Mouse (Mus musculus) forebrain, embryonic 10.5 days (tissue): ENCODE data around the gene Exosc6. TPM values are rescaled to one million over a fixed set of nuclear protein-coding genes. Genes with fewer than 3 reads are reported as not detected.
"Not testable (repeated sequence)": the region's sequence is repeated elsewhere in the genome, so short reads cannot be mapped to it uniquely, and the experiment has no call there.

Experiments
- DNase-seq: peaks from one replicate; pipeline ENCODE4 v3.0.0-alpha.2; 2017; ENCODE audit warnings: low spot score; ENCODE audit errors: extremely low spot score
- H3K27ac ChIP-seq: fragments of 300-500 bp; sonication (generic); 2 replicates; pipeline ENCODE4 v1.5.1; 2016; ENCODE audit warnings: mild to moderate bottlenecking
- H3K27me3 ChIP-seq: fragments of 300-500 bp; sonication (generic); 2 replicates; pipeline ENCODE4 v1.6.1; 2016; ENCODE audit warnings: mild to moderate bottlenecking; ENCODE audit not compliant: poor library complexity, severe bottlenecking
- H3K36me3 ChIP-seq: fragments of 300-500 bp; sonication (generic); replicated peaks from 2 replicates; pipeline ENCODE4 v1.6.1; 2016; ENCODE audit warnings: mild to moderate bottlenecking, moderate library complexity
- H3K4me1 ChIP-seq: fragments of 300-500 bp; sonication (generic); 2 replicates; pipeline ENCODE4 v1.6.1; 2016
- H3K4me3 ChIP-seq: fragments of 300-500 bp; sonication (generic); 2 replicates; pipeline ENCODE4 v1.5.1; 2016; ENCODE audit warnings: mild to moderate bottlenecking, moderate library complexity
- H3K9me3 ChIP-seq: fragments of 300-500 bp; sonication (generic); 2 replicates; pipeline ENCODE4 v1.6.1; 2016; ENCODE audit warnings: mild to moderate bottlenecking, moderate library complexity
- WGBS: fragments of 180-500 bp; shearing (Covaris S2); methylation state at CpG from one replicate; pipeline ENCODE4 v1.1.7; 2016; 5-methylcytosine and 5-hydroxymethylcytosine counted together
- polyA plus RNA-seq: library from polyadenylated mRNA; unstranded; fragments of >200 nt; fragmentation: Nextera tagmentation; extraction: Ambion mirVana; gene quantifications from 2 replicates; pipeline ENCODE4 v1.2.1, GENCODE M21; 2016

Exosc6 gene
- polyA plus RNA-seq, 1 experiment from 2014 or later, result 7.6 TPM

DNA sequence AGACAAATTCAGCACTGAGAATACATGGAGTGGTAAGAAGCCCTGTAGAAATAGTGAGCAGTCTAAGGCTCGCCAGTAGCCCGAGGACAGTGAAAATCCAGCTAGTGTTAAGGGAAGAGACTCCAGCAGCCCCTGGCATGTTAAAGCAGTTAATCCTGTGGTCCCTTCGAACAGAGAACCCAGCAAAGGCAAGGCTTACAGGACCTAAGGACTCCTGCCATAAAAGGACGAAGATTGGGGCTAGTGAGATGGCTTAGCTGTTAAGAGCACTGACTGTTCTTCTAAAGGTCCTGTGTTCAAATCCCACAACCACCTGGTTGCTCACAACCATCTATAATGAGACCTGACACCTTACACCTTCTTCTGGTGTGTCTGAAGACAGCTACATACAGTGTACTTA is 10.2 kb downstream of the Exosc6 start:
- Histone ChIP-seq H3K4me3 (no peak overlapping the region), H3K9me3 (no peaks in the 10 kb centered on the region), H3K27ac (no peak overlapping the region), H3K36me3 (no peaks in the 10 kb centered on the region), H3K4me1 (peaks cover 15% of the 10 kb centered on the region), H3K27me3 (peaks cover 4% of the 10 kb centered on the region; the same call in 1 of the 2 replicates)
- no peak for DNase-seq
- WGBS, result 62% methylated on average over 4 of the region's 4 CpGs

DNA sequence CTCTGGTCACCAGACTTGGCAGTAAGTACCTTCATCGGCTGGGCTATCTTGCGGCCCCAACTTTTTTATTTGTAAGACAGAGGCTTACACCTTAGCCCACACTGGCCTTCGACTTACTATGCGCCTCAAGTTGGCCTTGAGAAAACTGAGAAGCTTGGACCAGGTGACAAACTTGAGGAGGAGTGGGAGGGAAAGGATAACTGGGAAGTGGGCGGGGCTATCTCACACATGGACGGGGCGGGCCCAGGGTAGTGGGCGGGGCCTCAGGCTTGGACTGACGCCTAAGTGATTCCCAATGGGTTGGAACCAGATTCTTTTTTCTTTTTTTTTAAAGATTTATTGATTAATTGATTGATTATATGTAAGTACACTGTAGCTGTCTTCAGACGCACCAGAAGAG is 11.3 kb downstream of the Exosc6 start:
- H3K27me3 ChIP-seq, result peaks cover 4% of the 10 kb centered on the region; the same call in 1 of the 2 replicates
- H3K4me3 ChIP-seq, result no peak overlapping the region
- peaks cover 8% of the 10 kb centered on the region for H3K4me1 ChIP-seq
- H3K36me3 ChIP-seq, result no peaks in the 10 kb centered on the region
- no peak overlapping the region for H3K27ac ChIP-seq
- no peak for DNase-seq
- WGBS, result 29% methylated on average over 10 of the region's 10 CpGs
- no peaks in the 10 kb centered on the region for H3K9me3 ChIP-seq

DNA sequence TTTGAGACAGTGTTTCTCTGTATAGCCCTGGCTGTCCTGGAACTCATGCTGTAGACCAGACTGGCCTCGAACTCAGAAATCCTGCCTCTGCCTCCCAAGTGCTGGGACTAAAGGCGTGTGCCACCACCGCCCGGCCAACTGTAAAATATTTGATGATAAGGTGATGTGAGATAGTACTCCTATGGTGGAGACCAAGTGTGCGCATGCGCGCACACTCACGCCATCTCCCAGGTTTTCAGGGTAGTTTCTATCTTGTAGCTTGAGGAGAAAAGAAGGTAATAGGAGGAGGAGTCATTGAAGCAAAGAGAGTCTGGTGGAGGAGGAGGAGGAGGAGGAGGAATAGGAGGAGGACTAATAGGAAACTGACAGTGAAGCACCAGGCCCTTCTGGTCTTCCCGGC is 12.5 kb downstream of the Exosc6 start:
- H3K9me3 ChIP-seq, H3K36me3 ChIP-seq, H3K27me3 ChIP-seq, H3K4me3 ChIP-seq, H3K4me1 ChIP-seq, H3K27ac ChIP-seq, DNase-seq: not testable (repeated sequence)
- WGBS, result 89% methylated on average over 9 of the region's 9 CpGs

DNA sequence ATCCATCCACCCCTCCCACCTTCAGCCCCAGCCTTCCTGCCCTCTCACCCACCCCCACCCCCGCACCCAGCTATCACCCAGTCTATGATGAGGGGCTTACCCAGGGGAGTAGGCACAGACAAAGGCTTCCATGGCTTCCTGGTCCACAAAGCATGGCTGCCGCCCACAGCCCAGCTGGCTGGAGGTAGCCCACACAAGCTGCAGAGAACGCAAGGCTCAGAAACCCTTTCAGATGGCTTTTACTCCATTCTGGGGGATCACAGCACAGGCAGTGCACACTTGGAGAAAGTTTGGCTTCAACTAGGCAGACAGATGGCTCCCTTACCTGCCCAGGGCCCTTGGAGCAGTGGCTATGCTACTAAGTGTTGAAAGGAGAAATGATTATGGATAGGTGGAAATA is 19.8 kb downstream of the Exosc6 start:
- no peak overlapping the region for H3K4me3 ChIP-seq
- H3K27ac ChIP-seq, result no peak overlapping the region
- DNase-seq, result no peak
- H3K36me3 ChIP-seq, result no peaks in the 10 kb centered on the region
- 80% methylated on average over 3 of the region's 3 CpGs for WGBS
- H3K27me3 ChIP-seq, result no peaks in the 10 kb centered on the region
- peaks cover 25% of the 10 kb centered on the region for H3K4me1 ChIP-seq
- no peaks in the 10 kb centered on the region for H3K9me3 ChIP-seq

DNA sequence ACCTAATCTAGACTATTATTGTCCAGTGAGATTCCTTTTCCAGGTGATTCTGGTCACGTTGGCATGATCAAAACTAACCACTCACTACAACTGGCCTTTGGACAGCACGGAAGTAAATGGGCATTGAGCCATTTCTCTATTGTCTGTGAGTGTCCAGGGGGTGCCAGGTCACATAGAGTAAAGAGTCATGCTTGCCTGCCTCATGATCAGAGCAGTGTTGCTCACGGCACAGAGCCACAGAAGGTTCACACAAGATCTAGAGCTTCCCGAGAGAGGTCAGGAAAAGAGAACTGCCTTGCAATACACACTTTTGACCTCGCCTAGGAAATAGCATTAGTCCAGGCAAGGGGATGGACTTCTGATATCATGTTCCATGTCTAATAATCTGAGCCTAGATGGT is 23.3 kb downstream of the Exosc6 start:
- Histone ChIP-seq H3K27me3 (no peaks in the 10 kb centered on the region), H3K9me3 (no peaks in the 10 kb centered on the region), H3K27ac (0 out of 2 replicates have a peak overlapping the region, but pooled peaks have one; percentile 60), H3K36me3 (no peaks in the 10 kb centered on the region), H3K4me1 (peaks cover 42% of the 10 kb centered on the region), H3K4me3 (no peak overlapping the region)
- DNase-seq, result no peak
- 81% methylated on average over 5 of the region's 5 CpGs for WGBS

DNA sequence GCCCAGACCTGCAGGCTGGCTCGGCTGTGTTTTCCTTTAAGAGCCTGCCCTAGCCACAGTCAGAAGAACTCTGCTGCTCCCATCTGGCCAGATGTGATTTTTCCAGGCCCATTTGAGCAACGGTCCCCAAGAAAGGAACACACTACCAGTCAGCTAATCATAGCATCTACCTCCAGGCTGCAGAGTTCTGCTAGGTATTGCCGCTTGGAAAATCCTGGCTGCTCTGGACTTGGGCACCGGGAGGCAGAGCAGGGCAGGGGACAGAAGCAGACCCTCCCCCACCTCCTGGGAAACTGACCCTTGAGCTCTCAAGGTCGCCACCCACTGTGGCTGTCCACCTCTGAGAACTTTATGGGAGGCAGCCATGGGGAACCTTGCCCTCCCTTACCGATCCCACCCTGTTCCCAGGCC is 23.7 kb downstream of the Exosc6 start:
- DNase-seq, result no peak
- no peak overlapping the region for H3K4me3 ChIP-seq
- H3K27me3 ChIP-seq, result no peaks in the 10 kb centered on the region
- 44% methylated on average over 6 of the region's 6 CpGs for WGBS
- H3K36me3 ChIP-seq, result no peaks in the 10 kb centered on the region
- peaks cover 42% of the 10 kb centered on the region for H3K4me1 ChIP-seq
- H3K27ac ChIP-seq, result peak overlapping the region; percentile 60
- no peaks in the 10 kb centered on the region for H3K9me3 ChIP-seq

DNA sequence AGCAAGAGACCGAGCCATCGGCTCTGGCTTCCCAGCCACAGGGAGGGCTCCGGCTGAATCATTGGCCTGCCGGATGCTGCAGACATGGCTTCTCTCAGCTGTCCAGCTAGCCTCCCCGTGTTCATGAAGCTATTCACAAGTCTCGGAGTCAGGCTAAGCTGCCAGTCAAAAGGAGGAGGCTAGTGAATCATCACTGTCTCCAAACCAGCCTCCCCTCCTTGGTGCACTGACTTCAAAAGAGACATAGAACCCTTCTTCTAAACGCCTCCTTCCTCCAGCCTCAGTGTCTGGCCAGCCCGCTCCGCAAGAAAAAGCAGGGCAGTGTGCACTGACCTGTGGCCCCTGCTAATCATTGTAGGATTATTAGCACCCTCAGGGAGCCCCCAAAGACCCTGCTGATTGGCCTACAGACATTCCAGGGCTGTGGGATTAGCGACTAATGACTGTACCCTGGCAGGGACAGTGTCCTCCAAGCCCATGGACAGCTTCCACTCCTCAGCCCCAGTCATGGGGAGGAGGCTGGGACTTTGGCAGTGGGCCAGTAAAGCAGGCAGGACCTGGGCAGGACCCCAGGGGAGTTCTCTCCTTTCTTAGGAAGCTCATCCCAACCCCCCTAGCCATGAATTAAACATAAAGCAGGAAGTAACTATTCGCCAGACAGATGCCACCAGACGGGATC is 25.6 kb downstream of the Exosc6 start:
- Histone ChIP-seq H3K36me3 (no peaks in the 10 kb centered on the region), H3K4me3 (peak overlapping the region; percentile 8; the same call in 1 of the 2 replicates), H3K27me3 (no peaks in the 10 kb centered on the region), H3K27ac (peak overlapping the region; percentile 11), H3K9me3 (no peaks in the 10 kb centered on the region), H3K4me1 (peaks cover 42% of the 10 kb centered on the region)
- WGBS, result 46% methylated on average over 12 of the region's 12 CpGs
- no peak for DNase-seq

DNA sequence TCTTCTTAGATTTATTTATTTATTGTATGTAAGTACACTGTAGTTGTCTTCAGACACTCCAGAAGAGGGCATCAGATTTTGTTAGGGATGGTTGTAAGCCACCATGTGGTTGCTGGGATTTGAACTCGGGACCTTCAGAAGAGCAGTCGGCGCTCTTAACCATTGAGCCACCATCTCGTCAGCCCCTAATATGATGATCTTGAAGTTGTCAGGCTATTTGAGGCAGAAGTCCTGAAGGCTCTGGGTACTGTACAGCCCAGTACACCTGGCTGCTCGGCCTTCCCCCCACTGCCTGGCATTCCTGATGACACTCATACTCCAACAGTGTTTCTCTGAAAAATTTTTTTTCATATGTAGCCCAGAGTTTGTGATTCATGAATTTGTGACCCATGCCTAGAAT is 27.8 kb downstream of the Exosc6 start:
- H3K9me3 ChIP-seq, H3K36me3 ChIP-seq, DNase-seq, H3K4me3 ChIP-seq, H3K27me3 ChIP-seq, H3K27ac ChIP-seq: not testable (repeated sequence)
- WGBS, result 89% methylated on average over 5 of the region's 5 CpGs
- peaks cover 37% of the 10 kb centered on the region for H3K4me1 ChIP-seq

DNA sequence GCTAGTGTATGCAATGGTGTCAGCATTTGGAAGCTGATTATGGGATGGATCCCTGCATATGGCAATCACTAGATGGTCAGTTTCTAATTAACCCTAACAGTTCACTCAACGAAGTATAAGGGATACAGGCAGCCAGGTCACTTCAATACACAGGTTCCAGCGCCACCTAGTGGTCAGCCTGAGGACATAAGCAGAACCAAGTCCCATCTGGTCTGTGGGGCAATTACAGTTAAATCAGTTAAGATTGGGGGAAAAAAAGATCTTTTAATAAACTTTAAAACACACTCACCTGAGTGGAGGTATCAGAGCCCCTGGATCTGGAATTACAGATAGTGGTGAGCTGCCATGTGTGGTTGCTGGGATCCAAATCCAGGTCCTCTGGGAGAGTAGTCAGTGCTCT is 34.0 kb downstream of the Exosc6 start:
- Histone ChIP-seq H3K27me3 (no peaks in the 10 kb centered on the region), H3K36me3 (no peaks in the 10 kb centered on the region), H3K27ac (no peak overlapping the region), H3K9me3 (no peaks in the 10 kb centered on the region), H3K4me3 (no peak overlapping the region), H3K4me1 (peaks cover 7% of the 10 kb centered on the region)
- whole genome bisulfite sequencing, result 1% methylated on average over 2 of the region's 2 CpGs
- peak; percentile 83 for DNase-seq

DNA sequence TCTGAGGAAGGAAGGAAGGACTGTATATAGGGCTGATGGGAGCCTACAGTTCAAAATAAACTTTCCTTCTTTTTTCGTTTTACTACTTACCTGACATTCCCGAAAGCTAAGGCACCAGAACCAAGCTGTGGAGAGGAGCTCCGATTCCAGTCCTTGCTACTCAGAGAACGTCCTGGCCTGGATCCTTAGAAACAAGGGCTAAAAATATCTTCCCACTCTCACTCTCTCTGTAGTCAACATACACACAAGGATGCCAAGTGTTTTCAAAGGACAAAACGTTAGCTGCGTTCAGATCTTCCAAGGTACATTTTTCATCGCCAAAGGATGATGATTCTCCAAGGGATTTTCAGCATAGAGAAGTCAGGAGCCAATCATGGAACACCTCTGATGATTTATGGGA is 35.6 kb downstream of the Exosc6 start:
- Histone ChIP-seq H3K27me3 (no peaks in the 10 kb centered on the region), H3K4me3 (no peak overlapping the region), H3K36me3 (no peaks in the 10 kb centered on the region), H3K4me1 (peaks cover 17% of the 10 kb centered on the region), H3K27ac (no peak overlapping the region), H3K9me3 (no peaks in the 10 kb centered on the region)
- no peak for DNase-seq
- 85% methylated on average over 7 of the region's 7 CpGs for WGBS

DNA sequence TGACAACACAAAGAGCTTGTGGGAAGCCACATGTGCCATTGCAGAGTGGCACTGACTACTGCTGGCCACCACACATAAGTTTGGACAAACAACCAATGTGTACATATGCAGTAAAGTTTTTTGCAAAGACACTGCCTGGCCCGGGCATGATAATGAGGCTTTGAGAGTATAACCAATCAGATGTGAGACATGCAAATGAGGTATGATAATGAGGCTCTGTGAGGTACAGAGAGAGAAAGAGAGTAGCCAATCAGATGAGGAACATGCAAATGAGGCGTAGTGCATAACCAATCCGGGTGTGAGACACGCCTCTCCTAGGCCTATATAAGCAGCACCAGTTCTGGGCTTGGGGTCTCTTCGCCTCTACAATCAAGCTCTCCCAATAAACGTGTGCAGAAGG is 36.2 kb downstream of the Exosc6 start, which contains the start of gene Clec18a:
TSS of gene Clec18a (minus strand) at position 101 of the 400 bp plus-strand sequence.
- DNase-seq, H3K27ac ChIP-seq, H3K36me3 ChIP-seq, H3K4me3 ChIP-seq, H3K27me3 ChIP-seq, H3K9me3 ChIP-seq: not testable (repeated sequence)
- H3K4me1 ChIP-seq, result peaks cover 17% of the 10 kb centered on the region
- WGBS, result 90% methylated on average over 5 of the region's 6 CpGs

DNA sequence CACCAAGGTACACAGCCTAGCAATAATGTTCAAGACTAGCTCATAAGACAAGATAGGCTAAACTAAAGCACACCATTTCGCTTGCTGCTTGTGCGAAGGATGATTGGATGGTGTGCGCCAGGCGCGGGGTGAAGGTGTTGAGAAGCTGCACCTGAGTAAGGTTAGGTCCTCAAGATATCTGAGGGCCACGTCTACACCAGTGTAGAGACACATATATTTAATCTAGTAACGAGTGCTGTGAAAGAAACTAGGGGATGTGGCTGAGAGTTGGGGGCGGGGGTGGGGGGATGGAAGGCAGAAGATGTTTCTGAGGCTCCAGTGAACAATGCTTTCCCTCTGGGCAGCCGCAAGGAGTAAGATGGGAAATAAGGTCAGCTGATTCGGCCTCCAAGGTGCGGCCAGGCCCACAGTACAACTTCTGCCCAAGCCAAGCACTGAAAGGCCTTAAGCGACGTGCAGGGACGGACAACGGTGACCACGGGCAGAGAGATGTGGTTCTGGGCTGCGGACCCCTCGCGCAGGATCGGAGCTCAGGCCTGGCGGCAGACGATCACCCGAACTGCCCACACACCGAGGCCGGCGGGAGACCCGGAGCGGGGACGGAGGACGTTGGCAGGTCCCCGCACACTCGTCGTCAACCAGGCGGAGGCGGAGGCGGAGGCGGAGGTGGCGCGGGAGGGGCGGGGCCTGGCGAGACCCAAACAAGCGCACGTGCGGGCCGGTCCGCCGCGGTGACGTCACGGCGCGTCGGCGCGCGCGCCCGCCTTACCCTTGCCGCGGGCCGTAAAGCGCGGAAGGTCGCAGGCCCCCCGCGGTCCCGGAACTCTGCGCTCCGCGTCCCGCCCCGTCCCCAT is 38.0 kb downstream of the Exosc6 start, which contains the start of gene Pdpr:
TSS of gene Pdpr (plus strand) at position 766 of the 854 bp plus-strand sequence.
- H3K27ac ChIP-seq, result peak within 1 kb of the TSS; percentile 75
- H3K9me3 ChIP-seq, result no peaks in the 10 kb centered on the region
- no peaks in the 10 kb centered on the region for H3K36me3 ChIP-seq
- WGBS, result 5% methylated on average over 62 of the region's 72 CpGs
- DNase-seq, result peak; percentile 90
- no peaks in the 10 kb centered on the region for H3K27me3 ChIP-seq
- H3K4me1 ChIP-seq, result peaks cover 17% of the 10 kb centered on the region
- H3K4me3 ChIP-seq, result peak within 1 kb of the TSS; percentile 69

DNA sequence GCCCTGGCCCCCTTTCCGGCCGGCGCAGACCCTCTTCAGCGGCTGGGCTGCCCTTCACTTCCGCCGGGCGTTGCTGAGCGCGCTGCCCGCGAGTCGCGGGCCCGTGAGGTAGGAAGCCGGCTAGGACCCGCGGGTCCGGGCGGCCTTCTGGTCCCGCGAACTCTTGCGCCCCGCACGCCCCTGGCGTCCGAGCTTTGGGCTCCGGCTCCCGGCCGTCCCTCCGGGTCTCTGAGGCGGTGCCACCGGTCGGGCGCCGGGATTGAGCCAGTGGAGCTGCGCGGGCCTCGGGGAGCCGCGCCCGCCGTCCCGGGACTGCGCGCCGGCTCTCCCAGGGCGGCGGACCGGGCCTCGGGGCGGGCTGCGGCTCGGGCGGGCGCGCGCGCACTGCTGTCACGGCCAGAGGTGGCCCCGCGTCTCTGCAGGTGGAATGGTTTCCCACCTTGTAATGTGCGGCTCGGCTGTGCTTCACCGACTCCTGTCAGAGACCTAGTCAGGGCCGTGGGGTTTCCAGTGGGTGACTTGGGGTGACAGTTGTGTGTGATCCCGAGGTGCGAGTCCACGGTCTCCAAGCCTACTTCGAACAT is 38.7 kb downstream of the Exosc6 start:
- H3K27ac ChIP-seq, result peak overlapping the region; percentile 75
- H3K9me3 ChIP-seq, H3K36me3 ChIP-seq, H3K27me3 ChIP-seq, DNase-seq: not testable (repeated sequence)
- H3K4me3 ChIP-seq, result peak overlapping the region; percentile 69
- under 1% methylated on average over 69 of the region's 69 CpGs for WGBS
- H3K4me1 ChIP-seq, result peaks cover 17% of the 10 kb centered on the region
